Mouse (Mus musculus): Measurements from ENCODE around the gene Ttc28. TPM values are rescaled to one million over a fixed set of nuclear protein-coding genes. Genes with fewer than 3 reads are reported as not detected.

The Ttc28 gene
- total and polyA plus RNA-seq, 2 experiments = 0.81 to 0.83 TPM

DNA sequence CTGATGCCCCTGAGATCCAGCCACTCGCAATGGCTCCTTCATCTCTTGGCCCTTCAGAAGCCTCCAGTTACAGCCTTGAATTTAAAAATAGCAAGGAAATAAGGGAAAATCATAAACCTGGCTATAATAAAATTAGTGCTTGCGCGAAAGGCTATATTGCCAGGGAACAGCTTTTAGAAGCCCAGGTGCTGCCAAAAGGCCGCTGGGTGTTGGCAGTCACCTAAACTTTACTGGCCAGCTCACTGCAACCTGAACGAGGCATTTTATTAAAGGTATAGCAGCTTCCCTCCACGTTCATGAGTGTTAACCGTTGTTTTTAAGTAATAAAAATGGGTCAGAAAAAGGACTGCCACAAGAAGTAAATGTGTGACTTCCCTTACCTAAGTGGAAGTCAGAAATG is 240.7 kb downstream of the Ttc28 start:
- Histone ChIP-seq H3K4me3 (ENCODE audit: insufficient read depth, low read depth, low read length) (no peak overlapping the region), H3K79me2 (ENCODE audit: control insufficient read depth, insufficient read depth, low read length) (0 out of 2 replicates have a peak, but pooled peaks cover 3% of the 10 kb centered on the region), H3K4me1 (ENCODE audit: control insufficient read depth, insufficient read depth, low read length) (no peaks in the 10 kb centered on the region), H3K9ac (ENCODE audit: low read depth, low read length) (no peak overlapping the region), H3K27ac (replicated peaks; ENCODE audit: insufficient read depth, low read depth, low read length) (no peak overlapping the region), H3K27me3 (ENCODE audit: control insufficient read depth, insufficient read depth, low read length) (no peaks in the 10 kb centered on the region), H3K36me3 (ENCODE audit: control insufficient read depth, insufficient read depth, low read length) (no peaks in the 10 kb centered on the region)
- no peak for DNase-seq (ENCODE audit: extremely low read depth, low read depth, low spot score)
- 88% methylated on average over 7 of the region's 7 CpGs for WGBS
- TF ChIP-seq CTCF (IDR thresholded peaks at IDR 0.05; ENCODE audit: low read depth, low read length) (no peak), POLR2A (IDR thresholded peaks at IDR 0.05; ENCODE audit: extremely low read depth, insufficient read depth, low read length) (no peak)

DNA sequence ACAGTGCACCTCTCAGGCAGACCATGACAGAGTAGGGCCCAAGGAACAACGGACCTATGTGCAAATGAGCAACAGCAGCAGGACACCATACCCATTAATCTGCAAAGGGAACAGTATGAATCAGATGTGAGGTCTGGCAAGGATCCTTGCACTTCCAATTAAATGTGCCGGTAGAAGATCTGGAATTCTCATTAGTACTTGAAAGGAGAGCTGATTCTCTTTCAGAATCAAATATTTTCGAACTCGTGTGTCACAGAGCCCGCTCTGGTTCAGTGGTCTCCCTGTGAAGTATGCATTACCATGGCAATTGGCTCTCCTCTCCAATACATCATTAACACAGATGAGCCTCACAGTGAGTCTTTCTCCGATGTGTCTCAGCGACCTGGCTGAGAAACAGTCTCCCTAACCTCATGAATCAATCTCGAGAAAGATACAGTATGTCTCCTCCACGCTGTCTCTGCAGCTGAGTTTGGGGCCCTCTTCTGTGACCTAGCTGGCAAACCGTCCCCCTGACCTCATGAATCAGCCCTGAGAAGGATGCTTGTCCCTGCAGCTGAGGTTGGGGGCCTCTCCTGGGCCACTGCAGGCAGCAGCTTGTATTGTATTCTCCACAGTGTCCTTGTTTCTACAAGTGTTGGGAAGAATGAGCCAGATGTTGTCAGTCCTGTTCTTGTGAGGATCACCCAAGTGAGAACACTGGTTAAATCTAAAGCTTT is 241.3 kb downstream of the Ttc28 start:
- H3K79me2 ChIP-seq (ENCODE audit: control insufficient read depth, insufficient read depth, low read length) = 0 out of 2 replicates have a peak, but pooled peaks cover 3% of the 10 kb centered on the region
- no peaks in the 10 kb centered on the region for H3K36me3 ChIP-seq (ENCODE audit: control insufficient read depth, insufficient read depth, low read length)
- DNase-seq (ENCODE audit: extremely low read depth, low read depth, low spot score) = no peak
- H3K27me3 ChIP-seq (ENCODE audit: control insufficient read depth, insufficient read depth, low read length) = no peaks in the 10 kb centered on the region
- H3K4me1 ChIP-seq (ENCODE audit: control insufficient read depth, insufficient read depth, low read length) = no peaks in the 10 kb centered on the region
- 84% methylated on average over 10 of the region's 10 CpGs for WGBS
- no peak overlapping the region for H3K27ac ChIP-seq (replicated peaks; ENCODE audit: insufficient read depth, low read depth, low read length)
- H3K9ac ChIP-seq (ENCODE audit: low read depth, low read length) = no peak overlapping the region
- H3K4me3 ChIP-seq (ENCODE audit: insufficient read depth, low read depth, low read length) = no peak overlapping the region
- no peak for TF ChIP-seq CTCF (IDR thresholded peaks at IDR 0.05; ENCODE audit: low read depth, low read length)
- no peak for TF ChIP-seq POLR2A (IDR thresholded peaks at IDR 0.05; ENCODE audit: extremely low read depth, insufficient read depth, low read length)

DNA sequence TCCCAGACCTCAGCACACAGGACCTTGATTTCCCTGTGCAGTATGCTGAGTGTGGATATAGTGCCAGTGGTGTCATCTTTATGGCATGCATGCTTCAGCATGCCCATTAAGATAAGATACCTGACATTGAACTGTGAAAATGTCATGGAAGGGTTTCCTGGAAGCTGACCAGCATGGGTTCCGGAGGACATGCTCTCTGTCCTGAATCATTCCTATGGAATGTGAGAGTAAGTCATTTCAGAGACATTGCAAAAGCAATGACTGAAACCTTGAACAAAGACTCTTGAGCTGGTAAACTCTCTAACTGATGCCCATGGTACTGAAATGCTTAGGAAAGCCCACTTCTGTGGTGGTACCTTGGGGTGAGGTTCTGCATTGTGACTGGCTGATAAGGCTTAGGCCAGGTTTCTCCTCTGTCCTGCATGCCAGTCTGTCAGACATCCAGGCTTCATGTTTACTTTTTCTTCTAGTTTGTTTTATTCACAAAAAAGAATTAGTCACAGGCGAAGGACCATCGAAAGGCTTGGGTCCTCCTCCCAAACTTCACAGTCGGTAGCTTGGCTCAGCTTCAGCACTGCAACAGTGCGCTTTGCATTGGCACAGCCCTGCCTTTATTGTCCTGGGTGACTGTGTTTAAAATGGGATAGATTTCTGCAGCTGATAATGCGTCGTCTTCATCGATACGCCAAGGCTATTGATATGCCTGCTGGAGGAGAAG is 242.9 kb downstream of the Ttc28 start:
- Histone ChIP-seq H3K79me2 (ENCODE audit: control insufficient read depth, insufficient read depth, low read length) (0 out of 2 replicates have a peak, but pooled peaks cover 3% of the 10 kb centered on the region), H3K4me3 (ENCODE audit: insufficient read depth, low read depth, low read length) (no peak overlapping the region), H3K27ac (replicated peaks; ENCODE audit: insufficient read depth, low read depth, low read length) (no peak overlapping the region), H3K27me3 (ENCODE audit: control insufficient read depth, insufficient read depth, low read length) (no peaks in the 10 kb centered on the region), H3K36me3 (ENCODE audit: control insufficient read depth, insufficient read depth, low read length) (no peaks in the 10 kb centered on the region), H3K9ac (ENCODE audit: low read depth, low read length) (no peak overlapping the region), H3K4me1 (ENCODE audit: control insufficient read depth, insufficient read depth, low read length) (no peaks in the 10 kb centered on the region)
- DNase-seq (ENCODE audit: extremely low read depth, low read depth, low spot score) = no peak
- 75% methylated on average over 9 of the region's 9 CpGs for WGBS
- TF ChIP-seq POLR2A (IDR thresholded peaks at IDR 0.05; ENCODE audit: extremely low read depth, insufficient read depth, low read length) (no peak), CTCF (IDR thresholded peaks at IDR 0.05; ENCODE audit: low read depth, low read length) (no peak)

DNA sequence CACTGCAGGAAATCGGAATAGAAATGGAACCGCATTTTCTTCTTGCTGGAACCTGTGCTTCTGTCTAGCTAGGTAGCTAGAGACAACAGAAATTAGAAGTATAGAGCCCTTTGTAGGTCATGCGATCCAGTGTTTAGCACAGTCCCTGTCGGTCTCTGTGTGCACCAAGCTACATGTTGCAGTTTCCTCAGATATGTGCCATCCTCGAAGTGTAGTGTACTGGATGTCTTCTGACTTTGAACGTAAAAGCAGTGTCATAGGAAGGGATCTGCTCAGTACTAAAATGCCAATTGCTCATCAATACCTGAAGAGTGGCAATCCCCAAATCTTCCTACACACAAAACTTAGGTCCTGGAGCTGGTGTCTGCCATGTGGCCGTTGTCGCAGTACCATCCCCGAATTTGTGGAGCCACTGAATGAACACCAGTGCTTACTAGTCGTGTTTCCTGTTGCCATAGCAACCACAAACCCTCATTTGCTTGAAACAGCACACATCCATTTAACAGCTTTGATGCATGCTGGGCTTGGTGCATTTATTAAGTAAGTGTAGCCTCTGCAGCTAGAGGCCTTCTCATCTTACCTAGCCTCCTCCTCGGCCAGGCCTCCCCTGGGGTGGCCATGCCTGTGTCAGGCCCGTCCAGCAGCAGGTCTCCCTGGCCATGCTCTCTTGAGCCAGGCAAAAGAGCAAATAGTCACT is 243.6 kb downstream of the Ttc28 start:
- Histone ChIP-seq H3K36me3 (ENCODE audit: control insufficient read depth, insufficient read depth, low read length) (no peaks in the 10 kb centered on the region), H3K9ac (ENCODE audit: low read depth, low read length) (no peak overlapping the region), H3K27ac (replicated peaks; ENCODE audit: insufficient read depth, low read depth, low read length) (no peak overlapping the region), H3K27me3 (ENCODE audit: control insufficient read depth, insufficient read depth, low read length) (no peaks in the 10 kb centered on the region), H3K4me3 (ENCODE audit: insufficient read depth, low read depth, low read length) (no peak overlapping the region), H3K4me1 (ENCODE audit: control insufficient read depth, insufficient read depth, low read length) (no peaks in the 10 kb centered on the region), H3K79me2 (ENCODE audit: control insufficient read depth, insufficient read depth, low read length) (0 out of 2 replicates have a peak, but pooled peaks cover 3% of the 10 kb centered on the region)
- WGBS = 82% methylated on average over 12 of the region's 12 CpGs
- TF ChIP-seq CTCF (IDR thresholded peaks at IDR 0.05; ENCODE audit: low read depth, low read length) (no peak), POLR2A (IDR thresholded peaks at IDR 0.05; ENCODE audit: extremely low read depth, insufficient read depth, low read length) (no peak)
- no peak for DNase-seq (ENCODE audit: extremely low read depth, low read depth, low spot score)

DNA sequence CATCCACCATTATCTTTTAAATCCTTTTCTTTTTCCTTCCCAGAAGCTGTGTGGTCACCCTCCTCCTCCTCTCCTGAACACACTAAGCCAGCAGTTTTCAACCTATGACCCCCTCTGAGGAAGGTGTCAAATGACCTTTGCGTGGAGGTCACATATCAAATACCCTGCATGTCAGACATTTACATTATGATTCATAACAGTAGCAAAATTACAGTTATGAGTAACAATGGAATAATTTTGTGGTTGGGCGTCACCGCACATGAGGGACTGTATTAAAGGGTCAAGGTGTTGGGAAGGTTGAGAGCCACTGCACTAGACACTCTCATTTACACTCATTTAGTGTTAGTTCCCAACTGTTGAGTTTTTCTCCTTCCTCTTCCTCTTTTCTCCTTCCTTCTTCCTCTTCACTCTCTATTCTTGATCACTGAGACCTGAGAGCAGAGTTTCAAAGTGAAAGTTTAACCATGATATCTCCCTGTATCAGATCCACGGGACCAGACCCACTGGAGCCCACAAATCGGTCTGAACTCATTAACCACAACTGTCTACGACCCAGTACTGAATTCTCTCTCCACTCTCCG is 245.1 kb downstream of the Ttc28 start:
- no peaks in the 10 kb centered on the region for H3K27me3 ChIP-seq (ENCODE audit: control insufficient read depth, insufficient read depth, low read length)
- 0 out of 2 replicates have a peak, but pooled peaks cover 3% of the 10 kb centered on the region for H3K79me2 ChIP-seq (ENCODE audit: control insufficient read depth, insufficient read depth, low read length)

More for the DNA sequence above, 245.1 kb downstream of the Ttc28 start:
- no peak for DNase-seq (ENCODE audit: extremely low read depth, low read depth, low spot score)
- Histone ChIP-seq H3K4me3 (ENCODE audit: insufficient read depth, low read depth, low read length) (no peak overlapping the region), H3K36me3 (ENCODE audit: control insufficient read depth, insufficient read depth, low read length) (no peaks in the 10 kb centered on the region), H3K27ac (replicated peaks; ENCODE audit: insufficient read depth, low read depth, low read length) (no peak overlapping the region), H3K4me1 (ENCODE audit: control insufficient read depth, insufficient read depth, low read length) (no peaks in the 10 kb centered on the region), H3K9ac (ENCODE audit: low read depth, low read length) (no peak overlapping the region)
- 84% methylated on average over 7 of the region's 7 CpGs for WGBS
- TF ChIP-seq POLR2A (IDR thresholded peaks at IDR 0.05; ENCODE audit: extremely low read depth, insufficient read depth, low read length) (no peak), CTCF (IDR thresholded peaks at IDR 0.05; ENCODE audit: low read depth, low read length) (no peak)
